Mouse (Mus musculus) MEL (cell line): Measurements from ENCODE around the gene Jpt1. TPM values are rescaled to one million over a fixed set of nuclear protein-coding genes. Genes with fewer than 3 reads are reported as not detected.

Experiments
- DNase-seq: peaks from one replicate; pipeline ENCODE4 v3.0.0; 2011; ENCODE audit warnings: low read depth, low spot score
- H3K27ac ChIP-seq: 2 replicates; pipeline ENCODE4 v1.5.1; 2012; ENCODE audit warnings: low read depth, mild to moderate bottlenecking, control low read depth, low read length, moderate library complexity; ENCODE audit not compliant: control insufficient read depth
- H3K27me3 ChIP-seq, 2 experiments: fragments of 150-350 bp in 1 of 2; sonication (generic) in 1 of 2; 2 replicates each; pipeline ENCODE4 v1.6.1; 2012; ENCODE audit warnings: low read length in 2 of 2, mild to moderate bottlenecking in 2 of 2, improper control_type of control experiment in 1 of 2, moderate library complexity in 1 of 2; ENCODE audit not compliant: insufficient read depth in 2 of 2, control insufficient read depth in 1 of 2
- H3K36me3 ChIP-seq, 2 experiments: 2 replicates each; pipeline ENCODE4 v1.6.1; 2012 to 2014; ENCODE audit warnings: low read length in 2 of 2, improper control_type of control experiment in 1 of 2, inconsistent platforms in 1 of 2, mild to moderate bottlenecking in 1 of 2; ENCODE audit not compliant: insufficient read depth in 2 of 2, control insufficient read depth in 1 of 2
- H3K4me1 ChIP-seq, 2 experiments: fragments of 150-350 bp in 1 of 2; sonication (generic) in 1 of 2; 2 replicates each; pipeline ENCODE4 v1.6.1; 2012; ENCODE audit warnings: low read length in 2 of 2, improper control_type of control experiment in 1 of 2, mild to moderate bottlenecking in 1 of 2; ENCODE audit not compliant: insufficient read depth in 2 of 2, control insufficient read depth in 1 of 2
- H3K4me3 ChIP-seq, 2 experiments: fragments of 150-350 bp in 1 of 2; sonication (generic) in 1 of 2; 2 replicates each; pipeline ENCODE4 v1.5.1; 2012; ENCODE audit warnings: low read depth in 2 of 2, low read length in 2 of 2, mild to moderate bottlenecking in 2 of 2, moderate library complexity in 2 of 2, control low read depth in 1 of 2, improper control_type of control experiment in 1 of 2; ENCODE audit not compliant: control insufficient read depth in 1 of 2, insufficient read depth in 1 of 2
- H3K79me2 ChIP-seq: 2 replicates; pipeline ENCODE4 v1.6.1; 2012; ENCODE audit warnings: mild to moderate bottlenecking, low read length, moderate library complexity; ENCODE audit not compliant: control insufficient read depth, poor library complexity, insufficient read depth
- H3K9ac ChIP-seq: 2 replicates; pipeline ENCODE4 v1.6.1; 2012; ENCODE audit warnings: low read depth, mild to moderate bottlenecking, control low read depth, low read length, moderate library complexity; ENCODE audit not compliant: control insufficient read depth, poor library complexity, severe bottlenecking
- H3K9me3 ChIP-seq: fragments of 150-350 bp; sonication (generic); replicated peaks from 2 replicates; pipeline ENCODE4 v1.6.1; 2012; ENCODE audit warnings: mild to moderate bottlenecking, low read length, improper control_type of control experiment, moderate library complexity; ENCODE audit not compliant: insufficient read depth
- BHLHE40 ChIP-seq: IDR thresholded peaks from 2 replicates; pipeline ENCODE4 v1.6.1; 2012; ENCODE audit warnings: low read depth, mild to moderate bottlenecking, inconsistent platforms, low read length, improper control_type of control experiment, borderline replicate concordance
- CHD1 ChIP-seq: IDR thresholded peaks from 2 replicates; pipeline ENCODE4 v1.6.1; 2012; ENCODE audit warnings: low read depth, mild to moderate bottlenecking, inconsistent platforms, low read length, improper control_type of control experiment
- ETS1 ChIP-seq: IDR thresholded peaks from 2 replicates; pipeline ENCODE4 v1.6.1; 2012; ENCODE audit warnings: low read depth, mild to moderate bottlenecking, inconsistent platforms, low read length, improper control_type of control experiment, moderate library complexity
- GABPA ChIP-seq: IDR thresholded peaks from 2 replicates; pipeline ENCODE4 v1.6.1; 2012; ENCODE audit warnings: low read depth, mild to moderate bottlenecking, inconsistent platforms, low read length, improper control_type of control experiment, moderate library complexity
- GATA1 ChIP-seq: IDR thresholded peaks from 2 replicates; pipeline ENCODE4 v1.6.1; 2011; ENCODE audit warnings: low read depth, low read length, improper control_type of control experiment
- HCFC1 ChIP-seq: IDR thresholded peaks from 2 replicates; pipeline ENCODE4 v1.6.1; 2012; ENCODE audit warnings: low read depth, mild to moderate bottlenecking, inconsistent platforms, low read length, improper control_type of control experiment, moderate library complexity
- MAX ChIP-seq: IDR thresholded peaks from 2 replicates; pipeline ENCODE4 v1.6.1; 2011; ENCODE audit warnings: low read length, improper control_type of control experiment
- MXI1 ChIP-seq: IDR thresholded peaks from 2 replicates; pipeline ENCODE4 v1.6.1; 2011; ENCODE audit warnings: mild to moderate bottlenecking, low read depth, low read length, improper control_type of control experiment
- MYC ChIP-seq: IDR thresholded peaks from 2 replicates; pipeline ENCODE4 v1.6.1; 2011; ENCODE audit warnings: low read depth, mild to moderate bottlenecking, low read length, improper control_type of control experiment, moderate library complexity
- NELFE ChIP-seq: IDR thresholded peaks from 2 replicates; pipeline ENCODE4 v1.6.1; 2011; ENCODE audit warnings: low read depth, low read length, improper control_type of control experiment
- NRF1 ChIP-seq: IDR thresholded peaks from 2 replicates; pipeline ENCODE4 v1.6.1; 2014; ENCODE audit warnings: low read depth, mild to moderate bottlenecking, inconsistent platforms, low read length, improper control_type of control experiment, moderate library complexity; ENCODE audit not compliant: poor library complexity, insufficient read depth, severe bottlenecking
- POLR2A ChIP-seq, 2 experiments: IDR thresholded peaks; 2 replicates each; pipeline ENCODE4 v1.6.1; 2011 to 2012; ENCODE audit warnings: low read length in 2 of 2, mild to moderate bottlenecking in 2 of 2, control low read depth in 1 of 2, improper control_type of control experiment in 1 of 2, low read depth in 1 of 2, moderate library complexity in 1 of 2; ENCODE audit not compliant: control insufficient read depth in 1 of 2, insufficient read depth in 1 of 2, poor library complexity in 1 of 2
- POLR2AphosphoS2 ChIP-seq: IDR thresholded peaks from 2 replicates; pipeline ENCODE4 v1.6.1; 2011; ENCODE audit warnings: low read length, improper control_type of control experiment
- POLR2AphosphoS5 ChIP-seq: IDR thresholded peaks from 2 replicates; pipeline ENCODE4 v1.6.1; 2012; ENCODE audit warnings: low read depth, borderline replicate concordance, mild to moderate bottlenecking, inconsistent platforms, low read length, moderate library complexity, mixed read lengths
- RCOR1 ChIP-seq: IDR thresholded peaks from 2 replicates; pipeline ENCODE4 v1.6.1; 2012; ENCODE audit warnings: low read depth, mild to moderate bottlenecking, inconsistent platforms, low read length, improper control_type of control experiment
- SIN3A ChIP-seq: IDR thresholded peaks from 2 replicates; pipeline ENCODE4 v1.6.1; 2012; ENCODE audit warnings: low read length, improper control_type of control experiment, inconsistent platforms
- TAL1 ChIP-seq: IDR thresholded peaks from 2 replicates; pipeline ENCODE4 v1.6.1; 2012; ENCODE audit warnings: mild to moderate bottlenecking, inconsistent platforms, low read length, moderate library complexity, mixed read lengths
- TBP ChIP-seq: IDR thresholded peaks from 2 replicates; pipeline ENCODE4 v1.8.0; 2011; ENCODE audit warnings: low read depth, low read length, improper control_type of control experiment
- UBTF ChIP-seq: IDR thresholded peaks from 2 replicates; pipeline ENCODE4 v1.6.1; 2012; ENCODE audit warnings: low read depth, mild to moderate bottlenecking, inconsistent platforms, low read length, improper control_type of control experiment, moderate library complexity, borderline replicate concordance; ENCODE audit not compliant: insufficient read depth
- ZC3H11A ChIP-seq: IDR thresholded peaks from 2 replicates; pipeline ENCODE4 v1.6.1; 2012; ENCODE audit warnings: low read depth, mild to moderate bottlenecking, inconsistent platforms, low read length, improper control_type of control experiment
- ZMIZ1 ChIP-seq: IDR thresholded peaks from 2 replicates; pipeline ENCODE4 v1.6.1; 2012; ENCODE audit warnings: low read depth, mild to moderate bottlenecking, inconsistent platforms, low read length, improper control_type of control experiment, moderate library complexity
- ZNF384 ChIP-seq: IDR thresholded peaks from 2 replicates; pipeline ENCODE4 v1.6.1; 2012; ENCODE audit warnings: low read depth, mild to moderate bottlenecking, inconsistent platforms, low read length, improper control_type of control experiment
- polyA plus RNA-seq, 2 experiments: library from polyadenylated mRNA; stranded (reverse) in 1 of 2; unstranded in 1 of 2; fragments of >175 nt in 1 of 2; fragments of >200 nt in 1 of 2; gene quantifications; 2 replicates each; pipeline versions ENCODE4 v1.2.1 to v1.2.4; 2012; ENCODE audit warnings: low replicate concordance in 2 of 2, low read depth in 1 of 2; ENCODE audit not compliant: insufficient read length in 2 of 2, insufficient read depth in 1 of 2, missing spikeins in 1 of 2
- total RNA-seq: library from RNA; depleted of rRNA; stranded (reverse); fragments of 300-350 nt; gene quantifications from 2 replicates; pipeline ENCODE4 v1.2.3, GENCODE M21; 2012

The Jpt1 gene
- total and polyA plus RNA-seq, 3 experiments = 353 to 382 TPM; not detected in 1

GRCm38 (mm10) chr11:115506586-115506985 is 7.6 kb downstream of the Jpt1 start:
- H3K27ac ChIP-seq = no peak overlapping the region
- peaks cover 29 to 44% of the 10 kb centered on the region in 2 experiments for H3K4me1 ChIP-seq
- H3K27me3 ChIP-seq = no peaks in the 10 kb centered on the region
- no peaks in the 10 kb centered on the region for H3K9me3 ChIP-seq
- peaks cover 12 to 47% of the 10 kb centered on the region in 2 experiments for H3K36me3 ChIP-seq
- DNase-seq = peak; percentile 66
- TF ChIP-seq MAX = peak; percentile 58
- peak; percentile 67 for TF ChIP-seq GATA1
- TF ChIP-seq SIN3A = peak; percentile 69; the same call in 1 of the 2 replicates
- TF ChIP-seq BHLHE40 = no peak
- no peak for TF ChIP-seq NELFE
- no peak for TF ChIP-seq ZC3H11A
- TF ChIP-seq MXI1 = peak; percentile 83
- peak; percentile 44; the same call in 1 of the 2 replicates for TF ChIP-seq ZNF384
- TF ChIP-seq POLR2A (IDR thresholded peaks at IDR 0.05; ENCODE audit: control insufficient read depth in 1 of 2, insufficient read depth in 1 of 2, low read depth in 1 of 2, low read length in 2 of 2, poor library complexity in 1 of 2) = no peak
- no peak for TF ChIP-seq TBP
- peak; percentile 64 for TF ChIP-seq ETS1
- no peak for TF ChIP-seq NRF1
- no peak for TF ChIP-seq POLR2AphosphoS5
- H3K9ac ChIP-seq = no peak overlapping the region
- H3K79me2 ChIP-seq = peaks cover 81% of the 10 kb centered on the region
- no peak overlapping the region for H3K4me3 ChIP-seq

DNA sequence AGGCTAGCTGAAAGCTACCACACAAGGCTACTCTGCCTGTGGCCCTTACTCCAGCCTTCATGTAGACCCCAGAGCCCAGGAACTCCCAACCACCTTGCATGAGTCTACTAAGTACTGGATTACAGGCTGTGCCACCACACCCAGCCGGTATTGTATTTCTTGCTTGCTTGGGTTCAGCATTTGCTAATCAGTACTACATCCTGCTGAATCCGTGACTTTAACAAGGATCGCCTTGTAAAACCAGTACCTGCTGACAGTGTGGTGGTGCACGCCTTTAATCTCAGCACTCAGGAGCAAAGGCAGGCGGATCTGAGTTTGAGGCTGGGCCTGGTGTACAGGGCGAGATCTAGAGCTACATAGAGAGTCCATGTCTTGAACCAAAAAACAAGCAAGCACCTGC is 11.6 kb downstream of the Jpt1 start:
- H3K4me1 ChIP-seq = peaks cover 0 to 11% of the 10 kb centered on the region in 2 experiments; a peak in 3 of 4 replicates
- no peak overlapping the region for H3K27ac ChIP-seq
- peaks cover 12 to 29% of the 10 kb centered on the region in 2 experiments for H3K36me3 ChIP-seq
- H3K9ac ChIP-seq = no peak overlapping the region
- no peaks in the 10 kb centered on the region for H3K9me3 ChIP-seq
- no peak for DNase-seq
- TF ChIP-seq HCFC1 = no peak
- TF ChIP-seq MYC = no peak
- no peak for TF ChIP-seq BHLHE40
- no peak for TF ChIP-seq GABPA
- no peak for TF ChIP-seq ZC3H11A
- TF ChIP-seq CHD1 = no peak
- TF ChIP-seq ZMIZ1 = no peak
- no peak for TF ChIP-seq TAL1
- TF ChIP-seq POLR2AphosphoS5 = no peak
- no peak for TF ChIP-seq RCOR1
- TF ChIP-seq UBTF = no peak
- TF ChIP-seq POLR2AphosphoS2 = no peak
- peaks cover 44% of the 10 kb centered on the region for H3K79me2 ChIP-seq
- no peaks in the 10 kb centered on the region for H3K27me3 ChIP-seq
- no peak overlapping the region for H3K4me3 ChIP-seq
